Mouse (Mus musculus): ENCODE results near the gene Smok3b. TPM values are rescaled to one million over a fixed set of nuclear protein-coding genes. Genes with fewer than 3 reads are reported as not detected.
"Not testable (repeated sequence)": the region's sequence is repeated elsewhere in the genome, so short reads cannot be mapped to it uniquely, and the experiment has no call there.

The Smok3b gene
- not detected in 2 replicates for polyA plus RNA-seq (2014; fragmentation: Nextera tagmentation; extraction: Ambion mirVana)

- not testable (repeated sequence) for ATAC-seq (ENCODE audit: low read depth); H3K9ac ChIP-seq (replicated peaks; ENCODE audit: low read depth, low read length); H3K27ac ChIP-seq (ENCODE audit: low read depth, low read length); H3K4me3 ChIP-seq (ENCODE audit: low read depth, low read length); H3K9me3 ChIP-seq (ENCODE audit: control insufficient read depth, low read length); H3K4me1 ChIP-seq (ENCODE audit: control insufficient read depth, insufficient read depth, low read length); H3K27me3 ChIP-seq (ENCODE audit: control insufficient read depth, insufficient read depth, low read length); H3K36me3 ChIP-seq (ENCODE audit: control insufficient read depth, insufficient read depth, low read length); H3K4me2 ChIP-seq (ENCODE audit: low read depth, low read length)
- 81% methylated on average over 3 of the region's 7 CpGs for WGBS
These were observed at the start of gene Smok3b, which contains the start of gene Smok3a for GRCm38 (mm10) chr5:138020961-138021479. Smok3b (plus strand) TSS chr5:138021429. Smok3a (plus strand) TSS chr5:138021261.

DNA sequence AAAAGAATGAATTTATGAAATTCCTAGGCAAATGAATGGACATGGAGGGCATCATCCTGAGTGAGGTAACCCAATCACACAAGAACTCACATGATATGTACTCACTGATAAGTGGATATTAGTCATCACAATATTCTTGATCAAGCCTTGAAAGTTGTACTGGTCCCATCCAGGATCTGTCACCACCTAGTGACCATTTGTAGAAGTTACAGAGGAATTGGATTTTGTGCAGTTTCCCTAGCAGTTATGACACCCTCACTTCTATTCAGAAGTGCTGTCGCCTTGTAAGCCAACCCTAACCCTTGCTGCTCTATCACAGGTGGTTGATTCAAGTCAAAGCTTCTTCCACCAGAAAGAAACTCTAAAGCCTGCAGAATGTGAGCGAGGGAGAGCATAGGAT, 48.1 kb upstream of the Smok3b start:
- Histone ChIP-seq H3K9ac (replicated peaks; ENCODE audit: low read depth, low read length) (no peak overlapping the region), H3K27ac (ENCODE audit: low read depth, low read length) (no peak overlapping the region), H3K9me3 (ENCODE audit: control insufficient read depth, low read length) (no peaks in the 10 kb centered on the region), H3K4me2 (ENCODE audit: low read depth, low read length) (no peak overlapping the region), H3K27me3 (ENCODE audit: control insufficient read depth, insufficient read depth, low read length) (no peaks in the 10 kb centered on the region), H3K36me3 (ENCODE audit: control insufficient read depth, insufficient read depth, low read length) (no peaks in the 10 kb centered on the region), H3K4me3 (ENCODE audit: low read depth, low read length) (no peak overlapping the region), H3K4me1 (ENCODE audit: control insufficient read depth, insufficient read depth, low read length) (no peaks in the 10 kb centered on the region)
- ATAC-seq (ENCODE audit: low read depth) = no peak
- 77% methylated on average over 2 of the region's 2 CpGs for WGBS

- Histone ChIP-seq H3K4me2 (ENCODE audit: low read depth, low read length) (no peak overlapping the region), H3K27me3 (ENCODE audit: control insufficient read depth, insufficient read depth, low read length) (no peaks in the 10 kb centered on the region), H3K9me3 (ENCODE audit: control insufficient read depth, low read length) (no peaks in the 10 kb centered on the region), H3K9ac (replicated peaks; ENCODE audit: low read depth, low read length) (no peak overlapping the region), H3K4me3 (ENCODE audit: low read depth, low read length) (no peak overlapping the region), H3K36me3 (ENCODE audit: control insufficient read depth, insufficient read depth, low read length) (no peaks in the 10 kb centered on the region), H3K4me1 (ENCODE audit: control insufficient read depth, insufficient read depth, low read length) (no peaks in the 10 kb centered on the region), H3K27ac (ENCODE audit: low read depth, low read length) (no peak overlapping the region)
- WGBS = 65% methylated on average over 3 of the region's 3 CpGs
- ATAC-seq (ENCODE audit: low read depth) = no peak
These were observed 47.5 kb upstream of the Smok3b start for GRCm38 (mm10) chr5:137973738-137974137.

GRCm38 (mm10) chr5:137974724-137975123, 46.5 kb upstream of the Smok3b start:
- Histone ChIP-seq H3K4me3 (ENCODE audit: low read depth, low read length) (no peak overlapping the region), H3K4me1 (ENCODE audit: control insufficient read depth, insufficient read depth, low read length) (no peaks in the 10 kb centered on the region), H3K36me3 (ENCODE audit: control insufficient read depth, insufficient read depth, low read length) (no peaks in the 10 kb centered on the region), H3K27me3 (ENCODE audit: control insufficient read depth, insufficient read depth, low read length) (no peaks in the 10 kb centered on the region), H3K4me2 (ENCODE audit: low read depth, low read length) (no peak overlapping the region), H3K27ac (ENCODE audit: low read depth, low read length) (no peak overlapping the region), H3K9me3 (ENCODE audit: control insufficient read depth, low read length) (no peaks in the 10 kb centered on the region), H3K9ac (replicated peaks; ENCODE audit: low read depth, low read length) (no peak overlapping the region)
- WGBS = 62% methylated on average over 3 of the region's 3 CpGs
- no peak for ATAC-seq (ENCODE audit: low read depth)

GRCm38 (mm10) chr5:137975434-137975833, 45.8 kb upstream of the Smok3b start:
- H3K27ac ChIP-seq (ENCODE audit: low read depth, low read length) = no peak overlapping the region
- no peaks in the 10 kb centered on the region for H3K36me3 ChIP-seq (ENCODE audit: control insufficient read depth, insufficient read depth, low read length)
- no peak for ATAC-seq (ENCODE audit: low read depth)
- no peak overlapping the region for H3K9ac ChIP-seq (replicated peaks; ENCODE audit: low read depth, low read length)
- no peaks in the 10 kb centered on the region for H3K9me3 ChIP-seq (ENCODE audit: control insufficient read depth, low read length)
- no peaks in the 10 kb centered on the region for H3K27me3 ChIP-seq (ENCODE audit: control insufficient read depth, insufficient read depth, low read length)
- H3K4me2 ChIP-seq (ENCODE audit: low read depth, low read length) = no peak overlapping the region
- WGBS = 44% methylated on average over 1 of the region's 1 CpGs
- no peaks in the 10 kb centered on the region for H3K4me1 ChIP-seq (ENCODE audit: control insufficient read depth, insufficient read depth, low read length)
- H3K4me3 ChIP-seq (ENCODE audit: low read depth, low read length) = no peak overlapping the region

- Histone ChIP-seq H3K4me3 (ENCODE audit: low read depth, low read length) (no peak overlapping the region), H3K4me2 (ENCODE audit: low read depth, low read length) (no peak overlapping the region), H3K27me3 (ENCODE audit: control insufficient read depth, insufficient read depth, low read length) (no peaks in the 10 kb centered on the region), H3K27ac (ENCODE audit: low read depth, low read length) (no peak overlapping the region), H3K9me3 (ENCODE audit: control insufficient read depth, low read length) (no peaks in the 10 kb centered on the region), H3K4me1 (ENCODE audit: control insufficient read depth, insufficient read depth, low read length) (no peaks in the 10 kb centered on the region), H3K36me3 (ENCODE audit: control insufficient read depth, insufficient read depth, low read length) (no peaks in the 10 kb centered on the region), H3K9ac (replicated peaks; ENCODE audit: low read depth, low read length) (no peak overlapping the region)
- WGBS = 53% methylated on average over 1 of the region's 1 CpGs
- no peak for ATAC-seq (ENCODE audit: low read depth)
These were observed 43.9 kb upstream of the Smok3b start for GRCm38 (mm10) chr5:137977291-137977690.

DNA sequence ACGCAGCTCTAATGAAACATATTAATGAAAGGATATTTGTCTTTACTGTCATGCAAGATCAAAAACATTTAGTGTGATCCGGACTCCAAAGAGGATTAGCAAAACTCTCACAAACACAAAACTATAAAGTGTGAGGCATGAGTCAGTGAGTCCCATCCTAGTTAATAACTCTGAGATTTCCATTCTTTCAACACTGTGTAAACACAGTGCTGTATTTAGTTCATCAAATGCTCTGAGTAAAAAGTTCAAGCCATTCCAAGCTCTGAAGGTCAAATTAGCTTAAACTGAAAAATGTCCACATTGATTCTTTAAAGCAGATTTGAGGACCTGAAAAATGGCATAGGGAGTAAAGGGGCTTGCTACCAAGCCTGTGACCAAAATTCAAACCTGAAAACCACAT, 42.1 kb upstream of the Smok3b start:
- ATAC-seq (ENCODE audit: low read depth) = no peak
- Histone ChIP-seq H3K4me3 (ENCODE audit: low read depth, low read length) (no peak overlapping the region), H3K4me2 (ENCODE audit: low read depth, low read length) (no peak overlapping the region), H3K9ac (replicated peaks; ENCODE audit: low read depth, low read length) (no peak overlapping the region), H3K27ac (ENCODE audit: low read depth, low read length) (no peak overlapping the region), H3K4me1 (ENCODE audit: control insufficient read depth, insufficient read depth, low read length) (no peaks in the 10 kb centered on the region), H3K27me3 (ENCODE audit: control insufficient read depth, insufficient read depth, low read length) (no peaks in the 10 kb centered on the region), H3K9me3 (ENCODE audit: control insufficient read depth, low read length) (no peaks in the 10 kb centered on the region), H3K36me3 (ENCODE audit: control insufficient read depth, insufficient read depth, low read length) (no peaks in the 10 kb centered on the region)
- WGBS = 80% methylated on average over 2 of the region's 2 CpGs

GRCm38 (mm10) chr5:137981300-137981699, 39.9 kb upstream of the Smok3b start, which contains the start of gene Azgp1:
Azgp1 (plus strand) TSS chr5:137981520.
- H3K9me3 ChIP-seq (ENCODE audit: control insufficient read depth, low read length) = no peaks in the 10 kb centered on the region
- no peaks in the 10 kb centered on the region for H3K27me3 ChIP-seq (ENCODE audit: control insufficient read depth, insufficient read depth, low read length)
- H3K4me3 ChIP-seq (ENCODE audit: low read depth, low read length) = no peak within 1 kb of the TSS
- ATAC-seq (ENCODE audit: low read depth) = no peak
- H3K4me2 ChIP-seq (ENCODE audit: low read depth, low read length) = no peak within 1 kb of the TSS
- H3K9ac ChIP-seq (replicated peaks; ENCODE audit: low read depth, low read length) = no peak within 1 kb of the TSS
- H3K27ac ChIP-seq (ENCODE audit: low read depth, low read length) = no peak within 1 kb of the TSS
- no peaks in the 10 kb centered on the region for H3K36me3 ChIP-seq (ENCODE audit: control insufficient read depth, insufficient read depth, low read length)
- no peaks in the 10 kb centered on the region for H3K4me1 ChIP-seq (ENCODE audit: control insufficient read depth, insufficient read depth, low read length)
- WGBS = 79% methylated on average over 4 of the region's 4 CpGs

DNA sequence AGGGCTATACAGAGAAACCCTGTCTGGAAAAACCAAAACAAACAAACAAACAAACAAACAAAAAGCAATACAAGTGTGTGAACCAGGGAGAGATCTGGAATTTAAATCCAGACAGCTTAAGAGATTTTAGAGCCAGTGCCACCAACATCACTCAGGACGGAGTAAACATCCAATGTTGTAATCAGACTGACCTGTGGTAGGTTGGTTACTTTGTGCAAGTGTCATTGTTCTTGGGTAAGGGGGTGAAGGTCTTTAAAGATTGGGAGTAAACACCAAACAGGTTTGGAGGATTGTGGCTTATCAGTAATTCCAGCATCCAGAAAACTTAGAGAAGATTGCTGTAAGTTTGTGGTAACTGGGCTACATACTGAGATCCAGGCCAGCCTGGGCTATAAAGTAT, 34.9 kb upstream of the Smok3b start:
- H3K4me1 ChIP-seq (ENCODE audit: control insufficient read depth, insufficient read depth, low read length) = no peaks in the 10 kb centered on the region
- no peaks in the 10 kb centered on the region for H3K27me3 ChIP-seq (ENCODE audit: control insufficient read depth, insufficient read depth, low read length)
- H3K36me3 ChIP-seq (ENCODE audit: control insufficient read depth, insufficient read depth, low read length) = no peaks in the 10 kb centered on the region
- no peak overlapping the region for H3K4me3 ChIP-seq (ENCODE audit: low read depth, low read length)
- ATAC-seq (ENCODE audit: low read depth) = no peak
- no peaks in the 10 kb centered on the region for H3K9me3 ChIP-seq (ENCODE audit: control insufficient read depth, low read length)
- H3K9ac ChIP-seq (replicated peaks; ENCODE audit: low read depth, low read length) = no peak overlapping the region
- 100% methylated on average over 1 of the region's 1 CpGs for WGBS
- no peak overlapping the region for H3K27ac ChIP-seq (ENCODE audit: low read depth, low read length)
- H3K4me2 ChIP-seq (ENCODE audit: low read depth, low read length) = no peak overlapping the region
